Mouse (Mus musculus) hindbrain, embryonic 16.5 days (tissue): Measurements from ENCODE around the gene Pik3r2. TPM values are rescaled to one million over a fixed set of nuclear protein-coding genes. Genes with fewer than 3 reads are reported as not detected.

ENCODE experiments used
- ATAC-seq: fragments of 200-750 bp; cut with Nextera tagmentation; 2 replicates; pipeline ENCODE4 v1.8.0; 2017; ENCODE audit warnings: moderate TSS enrichment, moderate library complexity
- H3K27ac ChIP-seq: fragments of 300-500 bp; sonication (generic); 2 replicates; pipeline ENCODE4 v1.5.1; 2014; ENCODE audit warnings: low read depth, mild to moderate bottlenecking, control low read depth, low read length, moderate library complexity
- H3K27me3 ChIP-seq: fragments of 300-500 bp; sonication (generic); replicated peaks from 2 replicates; pipeline ENCODE4 v1.6.1; 2014; ENCODE audit warnings: low read length; ENCODE audit not compliant: control insufficient read depth, insufficient read depth
- H3K36me3 ChIP-seq: fragments of 300-500 bp; sonication (generic); 2 replicates; pipeline ENCODE4 v1.6.1; 2014; ENCODE audit warnings: mild to moderate bottlenecking, low read length, moderate library complexity, mixed read lengths; ENCODE audit not compliant: control insufficient read depth, insufficient read depth
- H3K4me1 ChIP-seq: fragments of 300-500 bp; sonication (generic); 2 replicates; pipeline ENCODE4 v1.6.1; 2014; ENCODE audit warnings: low read depth, low read length; ENCODE audit not compliant: control insufficient read depth, insufficient read depth
- H3K4me2 ChIP-seq: fragments of 300-500 bp; sonication (generic); 2 replicates; pipeline ENCODE4 v1.6.1; 2014; ENCODE audit warnings: mild to moderate bottlenecking, low read length, control low read depth, moderate library complexity
- H3K4me3 ChIP-seq: fragments of 300-500 bp; sonication (generic); 2 replicates; pipeline ENCODE4 v1.5.1; 2014; ENCODE audit warnings: mild to moderate bottlenecking, low read length, control low read depth, moderate library complexity
- H3K9ac ChIP-seq: fragments of 300-500 bp; sonication (generic); 2 replicates; pipeline ENCODE4 v1.6.1; 2014; ENCODE audit warnings: low read depth, mild to moderate bottlenecking, control low read depth, low read length, moderate library complexity
- H3K9me3 ChIP-seq: fragments of 300-500 bp; sonication (generic); 2 replicates; pipeline ENCODE4 v1.6.1; 2014; ENCODE audit warnings: mild to moderate bottlenecking, low read length, moderate library complexity; ENCODE audit not compliant: control insufficient read depth
- WGBS: fragments of 180-500 bp; shearing (Covaris S2); extraction: QIAGEN DNeasy Blood & Tissue Kit; methylation state at CpG from one replicate; pipeline ENCODE4 v1.1.7; 2014; 5-methylcytosine and 5-hydroxymethylcytosine counted together
- polyA plus RNA-seq: library from polyadenylated mRNA; unstranded; fragments of >200 nt; fragmentation: Nextera tagmentation; extraction: Ambion mirVana; gene quantifications from 2 replicates; pipeline ENCODE4 v1.2.1, GENCODE M21; 2015

Gene Pik3r2
- polyA plus RNA-seq, 1 experiment from 2014 or later, result 115 TPM

DNA sequence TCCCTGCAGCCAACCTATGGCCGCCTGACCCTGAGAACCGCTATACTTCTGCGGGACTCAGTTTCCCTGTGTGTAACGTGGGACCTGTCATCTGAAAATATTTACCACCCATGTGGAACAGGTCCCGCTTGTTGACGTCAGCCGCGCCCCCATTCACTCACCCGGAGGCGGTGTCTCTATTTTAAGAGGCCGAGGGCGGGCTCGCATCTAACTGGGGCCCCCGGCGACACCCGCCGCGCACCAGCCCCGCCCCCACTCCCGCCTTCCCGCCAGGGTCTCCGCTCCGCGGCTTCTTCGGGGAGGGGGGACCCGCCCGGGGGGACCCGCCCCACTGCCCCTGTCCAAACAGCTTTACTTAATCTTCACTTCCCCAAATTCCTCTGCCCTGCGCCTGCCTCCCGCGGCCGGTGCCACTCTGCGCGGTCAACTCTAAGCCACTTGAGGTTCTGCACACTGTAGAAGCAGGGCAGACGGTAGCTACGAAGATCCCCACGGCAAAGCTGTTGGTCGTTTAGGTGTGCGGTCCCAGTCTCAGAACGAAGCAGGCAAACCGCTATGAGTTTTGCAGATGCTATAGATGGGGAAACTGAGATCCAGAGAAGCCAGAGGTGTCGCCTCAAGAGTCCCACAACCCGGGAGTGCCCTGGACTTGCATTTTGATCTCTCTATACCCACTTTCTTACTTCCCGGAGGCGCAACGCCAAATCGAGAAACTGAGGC is 27.4 kb upstream of the Pik3r2 start:
- no peak for ATAC-seq
- H3K4me2 ChIP-seq, result peak overlapping the region; percentile 87
- no peaks in the 10 kb centered on the region for H3K36me3 ChIP-seq
- H3K27ac ChIP-seq, result no peak overlapping the region
- no peaks in the 10 kb centered on the region; the same call in 1 of the 2 replicates for H3K9me3 ChIP-seq
- WGBS, result 2% methylated on average over 46 of the region's 47 CpGs
- H3K4me3 ChIP-seq, result peak overlapping the region; percentile 57
- peaks cover 12% of the 10 kb centered on the region for H3K4me1 ChIP-seq
- H3K9ac ChIP-seq, result peak overlapping the region; percentile 42
- H3K27me3 ChIP-seq, result peaks cover 34% of the 10 kb centered on the region

DNA sequence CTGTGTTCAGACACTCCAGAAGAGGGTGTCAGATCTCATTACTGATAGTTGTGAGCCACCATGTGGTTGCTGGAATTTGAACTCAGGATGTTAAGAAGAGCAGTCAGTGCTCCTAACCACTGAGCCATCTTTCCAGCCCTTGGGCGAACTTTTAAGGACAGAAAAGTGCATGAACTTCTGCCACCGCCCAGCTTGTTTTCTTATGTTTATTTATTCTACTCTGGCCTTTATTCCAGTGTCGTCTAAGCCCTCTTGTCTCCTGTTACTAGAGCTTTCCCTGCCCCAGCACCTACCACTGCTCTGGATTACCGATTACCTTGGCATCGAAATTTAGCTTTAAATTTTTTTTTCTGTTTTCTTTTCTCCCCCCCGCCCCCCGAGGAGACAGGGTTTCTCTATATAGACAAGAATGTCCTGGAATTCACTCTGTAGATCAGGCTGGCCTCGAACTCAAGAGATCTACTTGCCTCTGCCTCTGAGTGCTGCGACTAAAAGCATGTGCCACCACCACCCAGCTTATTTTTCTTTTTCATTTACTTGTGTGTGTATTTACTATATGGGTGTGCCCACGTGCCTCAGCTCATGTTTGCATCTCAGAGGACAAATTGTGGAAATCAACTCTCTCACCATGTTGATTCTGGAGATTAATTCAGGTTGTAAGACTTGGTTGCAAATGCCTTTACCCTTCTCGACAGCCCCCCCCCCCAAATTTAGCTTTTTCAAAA is 26.4 kb upstream of the Pik3r2 start:
- H3K9ac ChIP-seq, result no peak overlapping the region
- H3K27me3 ChIP-seq, result peaks cover 34% of the 10 kb centered on the region
- 74% methylated on average over 11 of the region's 11 CpGs for WGBS
- no peaks in the 10 kb centered on the region for H3K36me3 ChIP-seq
- ATAC-seq, result no peak
- no peaks in the 10 kb centered on the region; the same call in 1 of the 2 replicates for H3K9me3 ChIP-seq
- H3K4me1 ChIP-seq, result peaks cover 18% of the 10 kb centered on the region
- H3K27ac ChIP-seq, result no peak overlapping the region
- H3K4me3 ChIP-seq, result no peak overlapping the region
- H3K4me2 ChIP-seq, result no peak overlapping the region

DNA sequence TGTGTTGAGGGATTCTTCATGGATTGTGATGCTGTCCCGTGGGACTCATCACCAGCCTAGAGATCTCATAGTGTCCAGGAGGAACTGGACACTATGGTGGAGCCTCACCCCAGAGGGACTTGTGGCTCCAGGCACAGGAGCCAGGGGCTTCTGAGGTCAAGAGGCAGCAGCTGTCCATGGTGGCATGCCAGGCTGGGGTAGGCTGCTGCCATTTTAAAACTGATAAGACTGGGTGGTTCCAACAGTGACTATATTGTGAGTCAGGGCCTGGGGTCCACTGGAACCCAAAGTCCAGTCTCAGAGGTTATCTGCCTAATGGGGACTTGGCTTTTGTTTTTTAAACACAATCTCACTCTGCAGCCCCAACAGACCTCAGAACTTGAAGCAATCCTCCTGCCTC is 25.3 kb upstream of the Pik3r2 start:
- H3K36me3 ChIP-seq, result no peaks in the 10 kb centered on the region
- H3K27me3 ChIP-seq, result peaks cover 34% of the 10 kb centered on the region
- no peak overlapping the region for H3K4me2 ChIP-seq
- H3K27ac ChIP-seq, result no peak overlapping the region
- H3K4me1 ChIP-seq, result peaks cover 20% of the 10 kb centered on the region
- H3K9ac ChIP-seq, result no peak overlapping the region
- WGBS, result 85% methylated on average over 1 of the region's 1 CpGs
- no peak for ATAC-seq
- H3K9me3 ChIP-seq, result no peaks in the 10 kb centered on the region; the same call in 1 of the 2 replicates
- no peak overlapping the region for H3K4me3 ChIP-seq

DNA sequence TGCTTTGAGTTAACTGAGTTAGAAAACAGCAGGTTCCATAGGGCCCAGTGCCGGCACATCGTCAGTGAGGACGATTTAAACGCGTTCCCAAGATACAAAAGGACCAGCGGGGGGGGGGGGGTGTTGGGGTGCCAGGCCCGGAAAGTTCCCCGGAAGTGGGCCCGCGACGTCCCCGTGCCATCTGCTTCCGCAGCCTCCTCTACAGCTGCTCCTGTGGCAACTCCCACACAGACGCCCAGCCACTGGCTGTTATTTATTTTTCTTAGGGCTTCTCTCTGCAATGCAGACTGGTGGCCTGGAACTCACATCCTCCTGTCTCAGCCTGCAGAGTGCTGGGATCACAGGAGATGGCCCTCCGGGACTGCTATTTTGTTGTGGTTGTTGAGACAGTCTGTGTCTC is 24.6 kb upstream of the Pik3r2 start:
- Histone ChIP-seq H3K9ac (no peak overlapping the region), H3K4me1 (peaks cover 25% of the 10 kb centered on the region), H3K4me3 (no peak overlapping the region), H3K27ac (no peak overlapping the region), H3K4me2 (no peak overlapping the region), H3K36me3 (no peaks in the 10 kb centered on the region), H3K9me3 (no peaks in the 10 kb centered on the region; the same call in 1 of the 2 replicates), H3K27me3 (peaks cover 34% of the 10 kb centered on the region)
- 29% methylated on average over 13 of the region's 15 CpGs for WGBS
- ATAC-seq, result no peak

DNA sequence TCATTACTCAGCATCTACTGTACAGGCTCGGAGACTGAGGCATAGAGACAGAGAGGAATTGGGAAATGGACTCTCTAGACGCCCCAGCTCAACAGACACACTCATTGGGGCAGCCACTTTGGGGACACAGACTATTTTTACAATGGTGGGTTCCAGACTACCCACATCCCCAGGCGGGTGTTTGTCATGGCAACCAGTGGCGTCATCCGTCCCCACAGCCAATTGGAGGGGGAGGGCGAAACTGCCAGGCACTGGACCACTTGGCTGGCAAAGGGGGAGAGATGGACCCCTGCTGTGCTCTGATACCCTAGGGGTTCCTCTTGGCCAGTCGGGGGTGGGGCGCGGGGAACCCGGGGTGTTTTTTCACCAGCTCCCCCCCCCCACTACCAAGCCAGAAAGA is 24.1 kb upstream of the Pik3r2 start:
- no peak overlapping the region for H3K27ac ChIP-seq
- no peak overlapping the region for H3K4me2 ChIP-seq
- H3K9ac ChIP-seq, result no peak overlapping the region; the same call in 1 of the 2 replicates
- H3K4me1 ChIP-seq, result peaks cover 26% of the 10 kb centered on the region
- H3K36me3 ChIP-seq, result no peaks in the 10 kb centered on the region
- H3K9me3 ChIP-seq, result no peaks in the 10 kb centered on the region; the same call in 1 of the 2 replicates
- WGBS, result 43% methylated on average over 10 of the region's 10 CpGs
- H3K4me3 ChIP-seq, result no peak overlapping the region
- peaks cover 32% of the 10 kb centered on the region for H3K27me3 ChIP-seq
- no peak for ATAC-seq

DNA sequence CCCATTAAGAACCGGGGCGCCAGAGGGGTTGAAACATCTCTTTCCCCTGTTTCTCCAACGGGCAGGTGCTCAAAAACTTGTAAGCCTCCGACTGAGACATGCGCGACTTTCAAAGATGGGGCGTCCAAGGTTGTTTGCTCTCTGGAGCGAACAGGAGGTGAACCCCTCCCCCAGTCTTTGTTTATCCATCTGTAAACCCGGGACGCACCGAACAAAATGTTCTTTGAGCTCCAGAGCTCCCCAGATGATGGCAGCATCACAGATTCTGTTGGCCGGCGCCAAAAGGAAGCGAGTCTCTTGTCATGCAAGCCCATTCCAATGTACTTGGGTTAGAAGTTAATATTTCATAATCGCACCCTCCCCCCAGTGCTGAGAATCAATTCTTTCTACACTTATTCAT is 21.8 kb upstream of the Pik3r2 start:
- Histone ChIP-seq H3K9me3 (no peaks in the 10 kb centered on the region), H3K27me3 (peaks cover 18% of the 10 kb centered on the region), H3K4me1 (peaks cover 15% of the 10 kb centered on the region), H3K9ac (peak overlapping the region; percentile 84; the same call in 1 of the 2 replicates), H3K4me2 (peak overlapping the region; percentile 77), H3K4me3 (peak overlapping the region; percentile 63), H3K36me3 (no peaks in the 10 kb centered on the region), H3K27ac (no peak overlapping the region)
- ATAC-seq, result no peak
- 10% methylated on average over 15 of the region's 15 CpGs for WGBS

DNA sequence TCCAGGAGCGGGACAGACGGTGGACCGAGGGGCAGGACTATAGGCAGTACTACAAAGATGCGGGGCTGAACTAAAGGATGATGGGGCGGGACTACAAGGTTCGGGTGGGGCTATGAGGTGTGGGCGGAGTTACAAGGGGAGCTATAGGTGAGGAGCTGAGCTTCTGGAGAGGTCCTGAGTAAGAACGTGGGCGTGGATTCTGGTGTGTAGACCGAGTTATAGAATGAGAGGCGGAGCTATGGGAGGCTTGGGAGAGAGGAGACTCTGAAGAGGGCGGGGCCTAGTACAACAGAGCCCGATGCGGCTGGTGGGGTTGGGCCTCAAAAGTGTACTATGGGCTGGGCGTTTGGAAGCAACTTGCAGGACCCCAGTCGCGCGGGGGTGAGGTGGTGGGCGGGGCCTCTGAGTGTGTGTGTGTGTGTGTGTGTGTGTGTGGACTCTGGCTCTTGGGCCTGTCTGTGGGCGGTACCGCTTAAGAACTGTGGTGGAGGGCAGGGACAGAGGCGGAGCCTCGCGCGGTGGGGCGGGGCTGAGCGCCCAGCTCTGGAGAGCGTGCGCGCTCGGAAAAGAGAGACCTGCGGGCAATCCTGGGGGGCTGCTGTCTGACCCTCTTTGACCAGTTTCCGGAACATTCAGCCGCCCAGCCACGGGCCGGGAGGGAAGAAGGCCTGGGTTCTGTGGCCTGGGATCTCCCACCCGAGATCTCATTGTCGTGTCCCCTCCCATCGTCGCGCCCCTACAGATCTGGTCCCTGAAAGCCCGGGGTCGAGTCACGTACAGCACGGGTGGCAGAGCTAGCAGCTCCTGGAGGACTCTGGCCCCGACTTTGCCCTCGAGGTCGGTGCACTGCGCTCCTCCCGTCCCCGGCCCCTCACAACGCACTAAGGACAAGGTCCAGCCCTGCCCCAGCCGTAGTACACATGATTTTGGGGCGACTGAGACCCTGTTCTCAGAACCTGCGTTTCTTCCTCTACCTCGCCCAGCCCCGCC is 20.9 kb upstream of the Pik3r2 start:
- ATAC-seq, result peak; percentile 88
- peaks cover 23% of the 10 kb centered on the region for H3K4me1 ChIP-seq
- H3K27me3 ChIP-seq, result peaks cover 13% of the 10 kb centered on the region
- peak overlapping the region; percentile 84 for H3K9ac ChIP-seq
- H3K9me3 ChIP-seq, result no peaks in the 10 kb centered on the region
- peak overlapping the region; percentile 77 for H3K4me2 ChIP-seq
- WGBS, result under 1% methylated on average over 56 of the region's 57 CpGs
- peak overlapping the region; percentile 63 for H3K4me3 ChIP-seq
- no peaks in the 10 kb centered on the region for H3K36me3 ChIP-seq
- H3K27ac ChIP-seq, result peak overlapping the region; percentile 70

DNA sequence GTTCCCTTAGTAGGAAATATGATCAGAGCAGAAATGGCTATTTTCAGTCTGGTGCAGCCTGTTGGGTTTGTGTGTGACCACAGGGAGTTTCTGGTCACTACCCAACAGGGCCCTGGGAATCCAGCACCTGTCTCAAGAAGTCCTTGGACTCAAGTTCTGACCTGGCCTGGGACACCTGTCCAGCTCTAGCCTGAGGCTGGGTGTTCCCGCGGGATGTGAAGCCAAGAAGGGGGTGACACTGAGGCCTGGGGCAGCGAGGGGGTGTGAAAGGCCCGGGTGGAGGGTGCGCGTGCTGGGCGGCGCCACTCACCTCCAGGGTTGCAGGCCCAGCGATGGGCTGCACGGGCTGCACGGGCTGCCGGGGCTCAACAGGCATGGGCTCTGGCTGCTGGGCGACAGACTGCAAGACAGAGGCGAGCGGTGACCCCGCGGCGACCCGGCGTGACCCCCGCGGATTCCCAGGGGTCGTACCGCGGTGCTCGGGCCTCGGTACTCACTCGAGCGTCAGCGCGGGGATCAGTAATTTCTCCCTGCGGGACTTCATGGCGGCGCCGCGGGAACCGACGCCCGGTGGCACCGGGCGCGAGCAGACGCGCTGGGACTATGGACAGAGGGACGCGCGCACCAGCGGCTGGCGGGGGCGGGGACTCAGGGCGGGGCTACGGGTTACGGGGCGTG is 20.0 kb upstream of the Pik3r2 start:
- no peaks in the 10 kb centered on the region for H3K36me3 ChIP-seq
- 2% methylated on average over 47 of the region's 54 CpGs for WGBS
- H3K9ac ChIP-seq, result peak overlapping the region; percentile 84
- H3K27me3 ChIP-seq, result peaks cover 10% of the 10 kb centered on the region
- ATAC-seq, result 0 out of 2 replicates have a peak, but pooled peaks have one; percentile 1
- peak overlapping the region; percentile 70 for H3K27ac ChIP-seq
- peaks cover 24% of the 10 kb centered on the region for H3K4me1 ChIP-seq
- no peaks in the 10 kb centered on the region for H3K9me3 ChIP-seq
- H3K4me3 ChIP-seq, result peak overlapping the region; percentile 63
- H3K4me2 ChIP-seq, result peak overlapping the region; percentile 77
